Mouse (Mus musculus) heart, adult 2 months (tissue): Measurements from ENCODE around the gene AB124611.

Experiments used
- CTCF ChIP-seq: fragments of 200-600 bp; IDR thresholded peaks from 2 replicates; pipeline ENCODE4 v1.8.1; 2022; ENCODE audit warnings: antibody characterized with exemption, mild to moderate bottlenecking, moderate library complexity
- EP300 ChIP-seq: fragments of 200-500 bp; IDR thresholded peaks from 2 replicates; pipeline ENCODE4 v1.6.1; 2011; ENCODE audit warnings: low read depth, low read length, control low read depth; ENCODE audit not compliant: insufficient read depth
- POLR2A ChIP-seq: fragments of 200-500 bp; IDR thresholded peaks from 2 replicates; pipeline ENCODE4 v1.6.1; 2011; ENCODE audit warnings: mild to moderate bottlenecking, low read depth, low read length, control low read depth; ENCODE audit not compliant: insufficient read depth

DNA sequence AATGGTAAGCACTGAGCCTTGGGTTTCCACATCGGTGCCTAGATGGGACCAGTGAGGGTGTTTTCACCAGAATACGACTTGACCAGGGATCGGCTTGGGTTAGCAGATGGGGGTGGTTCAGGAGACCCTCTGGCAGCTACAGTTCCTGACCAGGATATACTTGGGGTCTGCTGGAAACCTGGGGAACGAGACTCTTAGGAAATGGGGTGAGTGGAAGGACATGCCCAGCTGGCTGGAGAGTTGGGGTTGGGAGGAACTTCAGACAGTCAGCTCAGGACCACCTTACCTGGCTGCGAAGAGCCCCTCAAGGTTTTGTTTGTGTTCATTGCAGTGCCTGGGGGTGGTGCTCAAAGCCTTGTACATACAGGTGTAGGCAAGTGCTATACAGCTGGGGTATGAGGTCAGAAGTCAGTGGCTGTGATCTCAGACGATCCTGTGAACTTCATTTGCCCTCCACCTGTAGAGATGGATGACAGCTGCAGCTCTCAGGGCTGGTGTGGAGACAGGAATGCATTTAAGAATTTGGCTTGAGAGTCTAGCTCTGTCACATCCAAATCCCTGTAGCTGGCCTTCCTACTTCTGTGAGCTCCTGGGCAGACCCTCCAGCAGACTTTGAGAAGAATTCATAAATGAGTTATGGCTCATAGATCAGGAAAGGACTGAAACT is 27.8 kb downstream of the AB124611 start:
- TF ChIP-seq CTCF (no peak), POLR2A (no peak), EP300 (no peak)
